In genomic region chr6:51104336-51104735, GRCm38 (mm10) we compare ENCODE assay signal across 14 mouse cellular contexts.
DNase-seq lines count a peak whose midpoint lies in the region; ATAC-seq and TF ChIP-seq lines count a peak whose summit lies in the region.
"Had no signal": no experiment of that assay in that cellular context is flagged by ENCODE, and none has a peak within 500 bp of the region (broad histone marks: within the 10 kb centered on the region; RNA-seq: fewer than 3 reads in every experiment).

No protein-coding gene starts in this region.

- H3K4me2 ChIP-seq in heart, embryonic 12.5 days, result no peak overlapping the region
- no peak overlapping the region for H3K4me2 ChIP-seq in embryonic facial prominence, embryonic 13.5 days
- H3K4me2 ChIP-seq: liver, embryonic 12.5 days had no signal

- H3K36me3 ChIP-seq in heart, adult 2 months (ENCODE audit: control insufficient read depth, insufficient read depth, low read length), result no peaks in the 10 kb centered on the region
- H3K36me3 ChIP-seq in heart, embryonic 12.5 days, result no peaks in the 10 kb centered on the region
- no peaks in the 10 kb centered on the region for H3K36me3 ChIP-seq in embryonic facial prominence, embryonic 13.5 days
- H3K36me3 ChIP-seq: liver, embryonic 12.5 days had no signal

- TF ChIP-seq CTCF in heart, adult 2 months (IDR thresholded peaks at IDR 0.05), result no peak

- intact Hi-C loops in heart, adult 2 months (cut with DNase I), result loop anchor here (5.0 kb wide), 2 partner anchors 67 to 127 kb away; no protein-coding TSS in a partner anchor

- no peak overlapping the region for H3K9ac ChIP-seq in heart, adult 2 months (ENCODE audit: low read depth, low read length)
- H3K9ac ChIP-seq in heart, embryonic 12.5 days, result no peak overlapping the region
- H3K9ac ChIP-seq in embryonic facial prominence, embryonic 13.5 days, result no peak overlapping the region
- H3K9ac ChIP-seq: liver, embryonic 12.5 days had no signal

- 31% methylated on average over 5 of the region's 5 CpGs for WGBS in heart, adult 2 months
- 70% methylated on average over 5 of the region's 5 CpGs for WGBS in heart, embryonic 12.5 days
- 26% methylated on average over 5 of the region's 5 CpGs for WGBS in embryonic facial prominence, embryonic 13.5 days

- no peaks in the 10 kb centered on the region for H3K9me3 ChIP-seq in heart, embryonic 12.5 days (replicated peaks)
- H3K9me3 ChIP-seq in embryonic facial prominence, embryonic 13.5 days, result no peaks in the 10 kb centered on the region
- H3K9me3 ChIP-seq: liver, embryonic 12.5 days had no signal

- DNase-seq in heart, adult 2 months, result peak in 1 of 2 experiments; percentile 33
- DNase-seq in 3T3-L1 (ENCODE audit: low read depth, low spot score), result peak; percentile 54
- peak; percentile 21 for DNase-seq in heart, postnatal 4 days
- no peak for DNase-seq in layer of hippocampus, adult 9-10 months (ENCODE audit: low spot score)
- DNase-seq in embryo, embryonic 9.5 days (ENCODE audit: extremely low spot score), result no peak
- no peak for DNase-seq in urinary bladder, adult 2 months (ENCODE audit: low spot score)
- DNase-seq: adrenal gland, postnatal 25 days; cerebellum, adult 18-20 months; spleen, adult 18-20 months; thymus, postnatal 25 days had no signal

- TF ChIP-seq EP300 in heart, adult 2 months (IDR thresholded peaks at IDR 0.05; ENCODE audit: insufficient read depth, low read depth, low read length), result no peak

- H3K79me2 ChIP-seq in heart, adult 2 months (replicated peaks; ENCODE audit: control insufficient read depth, insufficient read depth, low read length), result no peaks in the 10 kb centered on the region

- ATAC-seq in heart, embryonic 12.5 days (ENCODE audit: insufficient number of reproducible peaks, low FRiP score), result no peak
- no peak for ATAC-seq in embryonic facial prominence, embryonic 13.5 days (ENCODE audit: insufficient number of reproducible peaks, insufficient read depth, low FRiP score, low TSS enrichment, low read depth)
- ATAC-seq: CD4-positive, CD25-positive, alpha-beta regulatory T cell, adult 4 months; liver, embryonic 12.5 days had no signal

- H3K27me3 ChIP-seq in heart, adult 2 months (ENCODE audit: control insufficient read depth, insufficient read depth, low read length), result no peaks in the 10 kb centered on the region
- no peaks in the 10 kb centered on the region for H3K27me3 ChIP-seq in heart, embryonic 12.5 days (replicated peaks)
- no peaks in the 10 kb centered on the region for H3K27me3 ChIP-seq in embryonic facial prominence, embryonic 13.5 days
- H3K27me3 ChIP-seq: liver, embryonic 12.5 days had no signal

- H3K27ac ChIP-seq in heart, adult 2 months, result peak overlapping the region; percentile 71
- H3K27ac ChIP-seq in heart, embryonic 12.5 days (ENCODE audit: poor library complexity, severe bottlenecking), result no peak overlapping the region
- H3K27ac ChIP-seq in embryonic facial prominence, embryonic 13.5 days, result peak overlapping the region; percentile 81
- H3K27ac ChIP-seq: liver, embryonic 12.5 days had no signal

- no peak overlapping the region for H3K4me3 ChIP-seq in heart, adult 2 months
- H3K4me3 ChIP-seq in heart, embryonic 12.5 days, result no peak overlapping the region
- H3K4me3 ChIP-seq in embryonic facial prominence, embryonic 13.5 days, result no peak overlapping the region
- H3K4me3 ChIP-seq: liver, embryonic 12.5 days had no signal

- H3K4me1 ChIP-seq in heart, adult 2 months (ENCODE audit: control insufficient read depth, insufficient read depth, low read length), result peaks cover 6% of the 10 kb centered on the region
- peaks cover 16% of the 10 kb centered on the region for H3K4me1 ChIP-seq in heart, embryonic 12.5 days (replicated peaks)
- H3K4me1 ChIP-seq in embryonic facial prominence, embryonic 13.5 days, result peaks cover 21% of the 10 kb centered on the region
- H3K4me1 ChIP-seq: liver, embryonic 12.5 days had no signal

- no peak for TF ChIP-seq POLR2A in heart, adult 2 months (IDR thresholded peaks at IDR 0.05; ENCODE audit: insufficient read depth, low read depth, low read length)

Comparison
In these comparisons a context has a peak if more than half of its experiments do, and no peak if none do; other contexts are left out.
1. DNase-seq: peak in 3T3-L1 (single experiment) and heart, postnatal 4 days (single experiment); none in layer of hippocampus, adult 9-10 months (single experiment), embryo, embryonic 9.5 days (single experiment) and urinary bladder, adult 2 months (single experiment).